Mouse (Mus musculus): Measurements from ENCODE around the gene Ugt1a6b.
A peak's percentile ranks its signal among the peaks of the same experiment; 100 is the strongest.

Ugt1a6b gene

DNA sequence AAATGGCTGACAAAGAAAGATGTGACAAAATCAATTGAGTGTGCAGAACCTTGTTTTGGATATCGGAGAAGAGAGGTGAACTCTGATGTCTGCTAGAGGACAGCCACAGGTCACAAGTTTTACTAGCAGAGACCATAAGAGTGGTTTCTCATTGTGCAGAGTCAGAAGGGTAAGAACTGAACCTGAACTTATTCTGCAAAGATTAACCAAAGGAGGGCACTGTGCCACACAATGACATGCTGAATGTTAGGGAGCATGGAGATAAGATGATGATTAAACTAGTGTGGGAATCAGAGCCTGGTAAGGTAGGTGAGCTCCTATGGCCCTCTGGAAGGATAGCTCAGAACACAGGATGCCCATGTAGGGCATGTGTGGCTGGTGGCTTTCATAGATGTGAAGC lies 92.6 kb downstream of the Ugt1a6b start:
- DNase-seq (ENCODE audit: low read depth in 1 of 2, low spot score in 2 of 2), result no peak

DNA sequence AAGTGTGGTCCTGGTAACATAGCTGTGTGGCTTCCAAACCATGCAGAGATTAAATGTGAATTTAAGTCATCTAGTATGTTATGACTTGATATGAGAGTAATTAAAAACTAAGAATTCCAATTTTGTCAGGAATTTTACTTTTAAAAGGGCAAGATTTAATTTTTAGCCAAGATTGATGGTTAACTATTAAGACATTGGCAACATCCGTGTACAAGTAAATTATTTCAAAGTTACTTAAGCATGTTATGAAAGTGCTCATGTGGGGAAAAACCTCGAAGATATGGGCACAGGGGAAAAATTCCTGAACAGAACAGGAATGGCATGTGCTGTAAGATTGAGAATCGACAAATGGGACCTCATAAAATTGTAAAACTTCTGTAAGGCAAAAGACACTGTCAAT lies 94.4 kb downstream of the Ugt1a6b start:
- DNase-seq (ENCODE audit: low read depth in 1 of 2, low spot score in 2 of 2), result no peak

DNA sequence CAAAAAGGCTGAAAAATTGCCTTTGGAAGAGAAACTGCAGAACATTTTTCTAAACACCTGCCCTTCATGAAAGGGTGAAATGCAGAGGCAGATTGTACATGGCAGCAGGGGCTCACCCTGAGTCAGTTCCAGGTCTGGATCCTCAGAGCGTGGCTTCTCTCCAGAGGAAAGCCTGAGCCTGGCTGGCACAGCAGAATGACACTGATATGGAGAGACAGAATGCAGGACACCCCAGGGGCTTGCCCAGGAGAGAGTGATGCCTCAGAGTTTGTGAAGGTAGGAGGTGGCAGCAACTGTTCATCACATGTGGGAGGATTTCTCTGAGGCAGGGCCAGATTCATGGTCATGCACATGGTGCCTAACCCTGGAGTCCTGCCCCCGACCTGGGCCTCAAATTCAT lies 96.9 kb downstream of the Ugt1a6b start:
- no peak for DNase-seq (ENCODE audit: low read depth in 1 of 2, low spot score in 2 of 2)

DNA sequence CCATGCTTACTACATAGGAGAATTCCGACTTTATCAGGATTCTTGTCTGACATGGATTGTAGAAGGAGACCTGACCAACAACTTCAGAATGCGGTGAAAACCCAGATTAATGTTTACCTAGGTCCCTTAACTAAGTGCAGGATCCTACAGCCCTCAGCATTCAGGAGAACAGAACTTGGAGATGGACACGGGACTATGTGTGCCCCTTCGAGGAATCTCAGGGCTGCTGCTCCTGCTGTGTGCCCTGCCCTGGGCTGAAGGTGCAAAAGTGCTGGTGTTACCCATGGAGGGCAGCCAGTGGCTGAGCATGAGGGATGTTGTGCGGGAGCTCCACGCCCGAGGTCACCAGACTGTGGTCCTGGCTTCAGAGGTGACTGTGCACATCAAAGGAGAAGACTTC lies 97.4 kb downstream of the Ugt1a6b start, which contains the start of gene Ugt1a2:
TSS of gene Ugt1a2 (plus strand) at position 146 of the 400 bp plus-strand sequence.
- DNase-seq (ENCODE audit: low read depth in 1 of 2, low spot score in 2 of 2), result no peak

DNA sequence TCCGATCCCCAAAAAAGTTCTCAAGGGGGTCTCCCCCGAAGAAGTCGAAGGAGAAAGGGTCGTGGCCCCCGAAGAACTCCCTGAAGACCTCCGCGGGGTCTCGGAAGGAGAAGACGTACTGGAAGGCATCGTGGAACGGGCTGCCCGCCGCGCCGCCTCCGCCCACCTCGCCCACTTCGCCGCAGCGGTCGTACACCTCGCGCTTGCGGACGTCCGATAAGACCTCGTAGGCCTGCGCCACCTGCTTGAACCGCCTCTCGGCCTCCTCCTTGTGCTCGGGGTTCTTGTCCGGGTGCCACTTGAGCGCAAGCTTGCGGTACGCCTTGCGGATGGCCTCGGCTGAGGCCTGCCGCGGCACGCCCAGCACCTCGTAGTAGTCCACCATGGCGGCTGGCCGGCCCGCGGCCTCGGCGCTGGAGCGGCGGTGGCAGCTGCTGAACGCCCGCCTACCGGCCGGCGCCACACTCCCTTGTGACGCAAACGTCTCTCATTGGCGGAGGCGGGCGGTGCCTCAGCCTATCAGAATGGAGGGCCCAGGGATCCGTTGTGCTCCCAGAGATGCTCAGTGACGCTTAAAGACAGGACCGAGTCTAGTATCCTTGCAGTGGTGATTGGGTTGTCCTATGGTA lies 102.4 kb downstream of the Ugt1a6b start, which contains the start of gene Dnajb3:
TSS of gene Dnajb3 (minus strand) at position 489 of the 629 bp plus-strand sequence.
- peak in 1 of 2 experiments; percentile 13 for DNase-seq (ENCODE audit: low read depth in 1 of 2, low spot score in 2 of 2)

DNA sequence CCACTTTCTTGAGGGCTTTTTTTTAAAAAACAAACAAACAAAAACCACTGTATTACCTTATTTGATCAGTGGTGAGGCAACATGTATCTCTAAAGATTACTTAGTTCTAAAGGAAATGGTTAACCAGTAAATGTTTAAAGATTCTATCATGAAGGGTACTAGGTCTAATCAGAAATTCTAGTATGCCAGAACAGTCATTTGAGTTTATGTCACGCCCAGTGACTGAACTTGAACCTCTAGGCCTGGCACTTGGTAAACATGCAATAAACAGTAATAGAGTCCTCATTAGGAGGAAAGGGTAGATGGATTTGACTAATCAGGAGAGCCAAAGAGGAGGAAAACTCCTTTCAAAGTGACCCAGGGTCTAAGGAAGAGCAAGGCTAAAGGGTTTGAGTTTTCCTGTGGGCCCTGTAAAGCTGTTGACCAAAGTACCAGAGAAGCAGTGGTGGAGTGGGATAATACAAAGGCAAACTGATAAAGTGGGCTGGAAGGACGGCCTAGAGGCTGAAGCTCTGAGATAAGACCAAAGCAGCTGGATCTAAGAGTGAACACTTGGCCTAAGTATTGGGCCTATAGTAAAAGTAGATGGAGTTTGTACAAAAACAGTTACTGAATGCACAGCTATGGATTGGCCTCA lies 103.9 kb downstream of the Ugt1a6b start:
- no peak for DNase-seq (ENCODE audit: low read depth in 1 of 2, low spot score in 2 of 2)

DNA sequence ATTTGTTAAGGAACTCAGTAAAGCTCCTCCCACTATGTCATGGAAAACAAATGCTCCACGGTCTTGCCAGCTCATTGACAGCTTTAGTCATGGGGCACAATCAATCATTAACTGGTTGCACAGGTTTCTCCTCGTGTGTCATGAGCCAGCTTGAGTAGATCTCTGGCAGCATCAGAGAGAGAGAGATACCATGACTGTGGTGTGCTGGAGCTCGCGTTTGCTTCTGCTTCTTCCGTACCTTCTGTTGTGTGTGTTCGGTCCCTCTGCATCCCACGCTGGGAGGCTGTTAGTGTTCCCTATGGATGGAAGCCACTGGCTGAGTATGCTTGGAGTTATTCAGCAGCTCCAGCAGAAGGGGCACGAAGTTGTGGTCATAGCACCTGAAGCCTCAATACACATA lies 108.8 kb downstream of the Ugt1a6b start, which contains the start of gene Ugt1a1:
TSS of gene Ugt1a1 (plus strand) at position 148 of the 400 bp plus-strand sequence.
- no peak for DNase-seq (ENCODE audit: low read depth in 1 of 2, low spot score in 2 of 2)

DNA sequence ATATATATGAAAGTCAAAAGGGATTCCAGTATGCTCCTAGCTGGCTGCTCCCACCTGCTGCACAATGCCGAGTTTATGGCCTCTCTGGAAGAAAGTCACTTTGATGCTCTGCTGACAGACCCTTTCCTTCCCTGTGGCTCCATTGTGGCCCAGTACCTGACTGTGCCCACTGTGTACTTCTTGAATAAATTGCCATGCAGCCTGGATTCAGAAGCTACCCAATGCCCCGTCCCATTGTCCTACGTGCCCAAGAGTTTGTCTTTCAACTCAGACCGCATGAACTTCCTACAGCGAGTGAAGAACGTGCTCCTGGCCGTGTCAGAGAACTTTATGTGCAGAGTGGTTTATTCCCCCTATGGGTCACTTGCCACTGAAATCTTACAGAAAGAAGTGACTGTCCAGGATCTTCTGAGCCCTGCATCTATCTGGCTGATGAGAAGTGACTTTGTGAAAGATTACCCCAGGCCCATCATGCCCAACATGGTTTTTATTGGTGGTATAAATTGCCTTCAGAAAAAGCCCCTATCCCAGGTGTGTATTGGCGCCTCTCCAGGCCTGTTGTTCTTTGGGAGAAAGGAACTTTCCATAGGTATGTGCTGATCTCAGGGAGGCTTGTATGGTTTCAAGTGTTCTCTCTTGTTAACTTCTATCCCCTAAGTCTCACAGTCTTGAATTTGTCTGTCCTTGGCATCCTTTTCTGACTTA lies 109.4 kb downstream of the Ugt1a6b start:
- DNase-seq (ENCODE audit: low read depth in 1 of 2, low spot score in 2 of 2), result no peak

DNA sequence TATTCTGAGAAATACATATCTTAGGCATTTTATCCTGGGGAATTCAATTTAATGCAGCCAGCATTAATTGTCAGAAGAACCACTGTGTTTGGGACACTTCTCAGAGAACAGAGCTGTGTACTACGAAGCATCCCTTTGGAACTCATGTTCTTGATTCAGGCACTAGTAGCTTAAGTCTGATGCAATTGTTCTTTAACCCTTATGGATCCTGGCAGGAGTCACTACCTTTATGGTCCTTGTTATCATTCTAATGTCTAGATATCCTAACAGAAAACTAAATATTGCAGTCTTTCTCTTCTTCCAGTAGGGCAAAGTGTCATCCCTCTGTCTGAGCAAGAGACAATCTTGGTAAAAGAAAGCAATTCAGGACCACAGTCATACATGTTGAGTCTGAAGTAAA lies 110.0 kb downstream of the Ugt1a6b start:
- DNase-seq (ENCODE audit: low read depth in 1 of 2, low spot score in 2 of 2), result no peak

DNA sequence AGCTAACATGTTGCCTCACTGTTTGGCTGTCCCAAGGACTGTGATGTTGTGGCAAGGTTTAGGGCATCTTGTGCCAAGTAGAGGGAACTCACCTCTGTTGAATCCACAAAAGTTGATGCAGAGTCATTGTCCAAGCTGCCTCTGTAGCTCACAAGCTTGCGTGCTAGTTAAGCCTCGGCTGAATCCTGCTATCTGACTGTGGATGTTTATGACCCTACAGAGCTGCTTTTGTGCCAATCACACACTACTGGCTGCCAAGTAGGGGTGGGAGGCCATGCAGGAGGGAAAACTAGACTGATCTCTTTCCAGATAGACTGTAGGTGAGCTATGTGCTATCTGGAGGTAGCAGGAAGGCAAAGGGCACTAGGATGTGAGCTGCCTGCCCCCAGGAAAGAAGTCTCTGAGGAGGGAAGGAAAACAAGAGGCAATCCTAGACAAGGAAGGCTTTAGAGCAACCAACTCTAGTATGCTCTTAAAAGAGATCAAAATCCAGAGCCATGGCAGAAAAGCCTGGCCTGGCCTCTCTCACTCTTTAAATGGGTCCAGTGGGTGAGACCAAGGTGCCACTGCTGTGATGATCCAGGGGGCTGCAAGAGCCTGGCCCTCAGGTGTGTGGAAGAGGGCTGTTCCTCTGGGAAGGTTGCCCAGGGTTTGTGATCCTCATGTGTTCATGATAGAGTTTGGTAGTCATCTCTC lies 110.9 kb downstream of the Ugt1a6b start:
- no peak for DNase-seq (ENCODE audit: low read depth in 1 of 2, low spot score in 2 of 2)

DNA sequence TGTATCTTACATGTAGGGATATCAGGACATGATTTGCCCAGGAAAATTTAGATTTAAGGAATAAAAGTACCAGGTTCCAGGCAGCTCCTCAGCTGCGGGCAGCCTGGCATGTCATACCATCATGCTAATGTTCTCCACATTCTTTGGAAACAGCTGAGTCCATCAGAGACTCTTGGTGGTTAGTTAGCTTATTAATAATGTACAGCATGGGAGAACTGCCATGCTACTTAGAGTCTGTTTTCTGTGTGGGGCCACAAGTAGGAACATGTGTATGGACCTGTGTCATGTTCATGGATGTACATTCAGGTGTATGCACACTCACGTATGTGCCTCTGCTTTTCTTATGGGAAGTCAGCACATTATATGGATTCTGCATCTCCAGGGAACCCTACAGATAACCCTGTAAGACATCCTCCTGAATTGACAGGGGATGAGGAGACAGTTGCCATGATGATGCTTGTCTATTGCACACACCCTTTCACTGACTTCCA lies 111.5 kb downstream of the Ugt1a6b start:
- no peak for DNase-seq (ENCODE audit: low read depth in 1 of 2, low spot score in 2 of 2)

DNA sequence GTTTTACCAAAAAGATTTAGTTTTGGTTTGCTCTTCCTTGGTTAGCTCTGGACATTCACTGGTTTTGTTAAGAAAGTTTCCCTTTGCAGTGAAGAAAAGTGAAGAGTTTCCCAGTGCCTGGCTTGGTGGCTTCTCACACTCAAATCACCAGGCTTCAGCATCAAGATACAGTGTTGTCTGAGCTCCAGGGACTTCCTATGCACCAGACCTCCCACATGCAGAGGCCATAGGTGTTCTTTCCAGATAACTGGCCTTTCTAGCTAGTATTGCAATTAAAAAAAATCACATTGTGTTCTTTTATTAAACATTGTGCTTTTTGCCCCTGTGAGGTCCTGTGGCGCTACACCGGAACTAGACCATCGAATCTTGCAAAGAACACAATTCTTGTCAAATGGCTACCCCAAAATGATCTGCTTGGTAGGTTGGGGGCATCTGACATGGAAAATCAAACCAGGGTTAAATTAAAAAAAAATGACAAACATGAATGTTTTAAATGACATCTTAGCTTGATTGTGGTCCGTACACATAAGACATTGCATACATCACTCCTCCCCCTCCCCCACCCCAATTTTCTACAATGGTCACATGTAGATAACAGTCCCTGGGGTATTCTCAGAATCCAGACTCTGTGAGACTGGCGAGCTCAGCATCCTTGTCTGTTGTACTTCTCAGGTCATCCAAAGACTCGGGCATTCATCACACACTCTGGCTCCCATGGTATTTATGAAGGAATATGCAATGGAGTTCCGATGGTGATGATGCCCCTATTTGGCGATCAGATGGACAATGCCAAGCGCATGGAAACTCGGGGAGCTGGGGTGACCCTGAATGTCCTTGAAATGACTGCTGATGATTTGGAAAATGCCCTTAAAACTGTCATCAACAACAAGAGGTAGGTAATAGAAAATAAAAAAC lies 112.7 kb downstream of the Ugt1a6b start:
- DNase-seq (ENCODE audit: low read depth in 1 of 2, low spot score in 2 of 2), result no peak

DNA sequence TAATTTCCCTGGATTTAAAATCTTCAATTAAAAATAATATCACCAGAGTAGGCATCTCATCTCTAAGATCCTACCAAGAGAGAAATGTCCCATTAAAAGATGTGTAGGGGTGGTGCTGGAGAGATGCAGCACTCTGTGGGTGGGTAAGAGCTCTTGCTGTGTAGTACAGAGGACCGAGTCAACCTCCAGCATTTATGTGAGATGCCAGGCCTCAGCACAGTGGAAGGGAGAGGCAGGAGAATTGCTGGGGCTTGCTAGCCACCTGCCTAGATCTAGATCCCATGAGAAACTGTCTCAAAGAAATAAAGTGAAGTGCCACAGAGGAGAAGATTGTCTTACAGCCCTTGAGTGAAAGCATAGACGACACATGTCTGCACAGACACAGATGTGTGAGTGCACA lies 113.5 kb downstream of the Ugt1a6b start:
- no peak for DNase-seq (ENCODE audit: low read depth in 1 of 2, low spot score in 2 of 2)

DNA sequence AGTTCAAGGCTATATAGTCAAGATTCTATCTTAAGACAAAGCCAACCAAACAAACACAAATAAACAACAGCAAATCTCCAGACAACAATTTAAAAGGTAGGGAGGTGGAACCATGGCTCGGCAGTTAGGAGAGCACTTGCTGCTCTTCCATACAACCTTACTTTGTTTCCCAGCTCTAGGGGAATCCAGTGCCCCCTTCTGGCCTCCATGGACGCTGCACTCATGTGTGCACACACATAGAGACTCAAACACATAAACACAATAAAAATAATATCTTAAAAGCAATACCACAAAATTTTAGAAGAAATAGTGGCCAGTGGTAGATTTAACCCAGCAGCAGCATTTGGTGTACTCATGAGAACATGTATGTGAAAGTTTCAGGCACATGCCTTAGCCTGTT lies 114.1 kb downstream of the Ugt1a6b start:
- no peak for DNase-seq (ENCODE audit: low read depth in 1 of 2, low spot score in 2 of 2)

DNA sequence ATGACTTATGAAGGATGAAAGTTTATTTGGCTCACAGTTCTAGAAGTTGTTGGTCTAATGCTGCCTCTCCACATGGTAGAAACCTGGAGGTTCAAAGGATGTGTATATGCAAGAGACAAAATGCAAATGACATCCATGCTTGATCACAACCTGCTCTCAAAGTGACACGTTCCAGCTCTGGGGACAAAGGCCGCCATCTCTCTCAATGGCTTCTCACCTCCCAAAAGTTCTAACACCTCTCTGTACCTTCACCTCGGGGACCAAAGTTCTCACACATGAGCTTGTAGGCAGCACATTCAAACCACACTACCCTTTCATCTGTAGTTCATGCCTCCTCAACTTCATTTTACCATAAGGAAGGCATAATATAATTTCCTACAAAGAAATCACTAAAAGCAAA lies 114.5 kb downstream of the Ugt1a6b start:
- DNase-seq (ENCODE audit: low read depth in 1 of 2, low spot score in 2 of 2), result no peak

DNA sequence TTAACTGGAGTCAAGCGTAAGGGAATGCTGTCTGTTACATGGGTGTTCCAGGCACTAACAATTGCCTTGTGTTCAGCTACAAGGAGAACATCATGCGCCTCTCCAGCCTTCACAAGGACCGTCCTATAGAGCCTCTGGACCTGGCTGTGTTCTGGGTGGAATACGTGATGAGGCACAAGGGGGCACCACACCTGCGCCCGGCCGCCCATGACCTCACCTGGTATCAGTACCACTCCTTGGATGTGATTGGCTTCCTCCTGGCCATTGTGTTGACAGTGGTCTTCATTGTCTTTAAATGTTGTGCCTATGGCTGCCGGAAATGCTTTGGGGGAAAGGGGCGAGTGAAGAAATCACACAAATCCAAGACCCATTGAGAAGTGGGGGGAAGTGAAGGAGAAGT lies 115.0 kb downstream of the Ugt1a6b start:
- peak in 1 of 2 experiments; percentile 11 for DNase-seq (ENCODE audit: low read depth in 1 of 2, low spot score in 2 of 2)

DNA sequence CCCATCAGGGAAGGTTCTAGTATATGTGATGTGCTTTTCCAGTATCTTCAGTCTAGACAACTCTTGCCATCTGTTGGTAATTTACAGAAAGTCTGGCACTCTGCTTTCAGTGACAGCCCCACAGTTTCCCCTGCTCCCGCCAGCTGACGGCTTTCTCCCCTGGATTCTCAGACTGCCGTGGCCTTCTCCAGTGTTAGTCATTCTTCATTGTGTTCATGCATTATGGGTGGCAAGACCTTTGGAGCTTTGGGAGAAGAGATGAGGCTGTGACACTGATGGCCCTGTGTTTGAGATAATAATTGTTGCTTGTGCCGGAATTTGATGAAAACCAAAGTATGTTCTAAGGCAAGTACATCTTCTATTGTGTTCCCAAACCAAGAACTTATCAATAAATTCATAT lies 115.5 kb downstream of the Ugt1a6b start:
- DNase-seq (ENCODE audit: low read depth in 1 of 2, low spot score in 2 of 2), result no peak

DNA sequence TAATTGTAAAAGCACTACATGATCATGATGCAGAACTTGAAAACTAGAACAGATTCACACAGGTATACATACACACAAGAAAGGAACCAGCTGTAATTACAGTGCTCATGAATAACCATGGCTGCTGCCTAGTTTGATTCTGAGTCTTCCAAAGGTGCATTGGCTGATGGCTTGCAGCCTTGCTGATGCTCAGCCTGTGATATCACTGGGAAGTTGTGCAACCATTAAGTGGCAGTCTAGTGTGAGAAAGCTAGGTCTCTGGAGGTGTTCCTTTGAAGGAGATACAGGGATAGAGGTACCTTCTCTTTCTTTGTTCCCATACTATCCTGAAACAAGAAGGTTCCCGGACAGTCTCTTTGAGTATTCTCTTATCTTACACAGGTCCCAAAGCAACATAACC lies 116.0 kb downstream of the Ugt1a6b start:
- no peak for DNase-seq (ENCODE audit: low read depth in 1 of 2, low spot score in 2 of 2)

DNA sequence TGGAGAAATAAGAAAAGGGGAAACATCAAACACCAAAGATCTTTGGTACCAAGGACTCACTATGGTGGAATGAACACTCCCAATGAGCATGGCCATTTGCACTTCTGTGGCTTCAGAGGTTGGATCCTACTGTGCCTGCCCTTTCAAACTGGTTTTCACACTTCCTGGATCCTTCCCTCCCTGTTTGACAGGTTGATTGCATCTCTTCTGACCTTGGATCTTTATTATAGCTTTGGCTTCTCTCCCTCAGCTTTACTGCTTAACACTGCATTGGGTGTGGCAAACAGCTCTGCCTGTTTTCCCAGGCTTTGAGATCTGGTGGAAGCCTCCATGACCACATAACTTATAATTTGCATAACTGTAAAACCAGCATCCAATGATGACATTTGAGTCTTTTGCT lies 117.3 kb downstream of the Ugt1a6b start:
- no peak for DNase-seq (ENCODE audit: low read depth in 1 of 2, low spot score in 2 of 2)

DNA sequence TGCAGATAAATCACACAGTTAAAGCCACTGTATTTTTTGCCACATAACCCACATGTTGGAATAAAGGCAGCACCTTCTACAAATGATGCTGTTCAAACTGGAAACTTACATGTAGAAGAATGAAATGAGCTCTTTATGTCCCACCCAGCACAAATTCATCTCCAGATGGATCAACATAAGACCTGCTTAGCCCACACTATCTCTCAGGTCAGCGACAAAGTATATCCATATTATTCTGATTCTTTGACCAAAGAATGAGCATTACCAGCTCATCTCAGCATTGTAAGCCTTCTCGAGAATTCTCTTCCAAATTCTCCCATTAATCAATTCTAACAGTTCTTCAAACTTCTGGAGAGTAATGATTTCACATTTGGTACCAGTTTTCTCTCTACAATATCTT lies 119.2 kb downstream of the Ugt1a6b start:
- DNase-seq (ENCODE audit: low read depth in 1 of 2, low spot score in 2 of 2), result no peak
